ENCODE assay signal across 21 mouse cellular contexts in genomic region chr3:34371418-34371817, GRCm38 (mm10).
"Had no signal": no experiment of that assay in that cellular context is flagged by ENCODE, and none has a peak within 500 bp of the region (broad histone marks: within the 10 kb centered on the region; RNA-seq: fewer than 3 reads in every experiment).

No protein-coding gene starts in this region.

- H3K9me3 ChIP-seq: heart, embryonic 10.5 days; heart, embryonic 12.5 days; hindbrain, embryonic 12.5 days; limb, embryonic 13.5 days; limb, embryonic 15.5 days; liver, embryonic 12.5 days had no signal

- H3K9ac ChIP-seq: heart, embryonic 12.5 days; hindbrain, embryonic 12.5 days; hindbrain, embryonic 14.5 days; limb, embryonic 13.5 days; limb, embryonic 15.5 days; liver, embryonic 12.5 days; liver, embryonic 14.5 days had no signal

- H3K36me3 ChIP-seq: heart, embryonic 10.5 days; heart, embryonic 12.5 days; hindbrain, embryonic 12.5 days; limb, embryonic 13.5 days; limb, embryonic 15.5 days; liver, embryonic 12.5 days had no signal

- H3K4me3 ChIP-seq: gastrocnemius, adult 2 months; heart, embryonic 10.5 days; heart, embryonic 12.5 days; hindbrain, embryonic 12.5 days; limb, embryonic 13.5 days; limb, embryonic 15.5 days; liver, embryonic 12.5 days had no signal

- H3K4me1 ChIP-seq: heart, embryonic 10.5 days; heart, embryonic 12.5 days; hindbrain, embryonic 12.5 days; limb, embryonic 13.5 days; limb, embryonic 15.5 days; liver, embryonic 12.5 days had no signal

- H3K27me3 ChIP-seq: heart, embryonic 12.5 days; hindbrain, embryonic 12.5 days; limb, embryonic 13.5 days; limb, embryonic 15.5 days; liver, embryonic 12.5 days had no signal

- H3K27ac ChIP-seq: gastrocnemius, adult 2 months; heart, embryonic 10.5 days; hindbrain, embryonic 12.5 days; hindbrain, embryonic 14.5 days; limb, embryonic 13.5 days; limb, embryonic 15.5 days; liver, embryonic 12.5 days; liver, embryonic 14.5 days had no signal

- ATAC-seq: hindbrain, embryonic 16.5 days; inflammation-experienced regulatory T-cells, adult 6 months; liver, embryonic 12.5 days had no signal

- DNase-seq: gastrocnemius, adult 2 months; gastrocnemius, postnatal 10 days; gastrocnemius, postnatal 25 days; heart, postnatal 10 days; heart, postnatal 4 days; kidney, adult 18-20 months; kidney, postnatal 14 days; layer of hippocampus, adult 9-11 months; layer of hippocampus, postnatal 36 days; left cerebral cortex, postnatal 4 days; lung, adult 18-20 months had no signal

- H3K4me2 ChIP-seq: heart, embryonic 12.5 days; hindbrain, embryonic 12.5 days; hindbrain, embryonic 14.5 days; limb, embryonic 13.5 days; limb, embryonic 15.5 days; liver, embryonic 12.5 days had no signal
